In genomic region chr8:89017891-89018290, GRCm38 (mm10) we compare ENCODE assay signal across 14 mouse cellular contexts.
"Had no signal": no experiment of that assay in that cellular context is flagged by ENCODE, and none has a peak within 500 bp of the region (broad histone marks: within the 10 kb centered on the region; RNA-seq: fewer than 3 reads in every experiment).

No protein-coding gene starts in this region.

- H3K27me3 ChIP-seq: liver, embryonic 12.5 days; liver, embryonic 15.5 days had no signal

- ATAC-seq: intestine, postnatal 0 days; liver, embryonic 12.5 days had no signal

- H3K9ac ChIP-seq: limb, embryonic 13.5 days; liver, embryonic 12.5 days; liver, embryonic 15.5 days had no signal

- H3K4me2 ChIP-seq: limb, embryonic 13.5 days; liver, embryonic 12.5 days; liver, embryonic 15.5 days; midbrain, embryonic 11.5 days had no signal

- H3K36me3 ChIP-seq: limb, embryonic 10.5 days; limb, embryonic 13.5 days; liver, embryonic 12.5 days; liver, embryonic 15.5 days had no signal

- H3K9me3 ChIP-seq: limb, embryonic 10.5 days; limb, embryonic 13.5 days; liver, embryonic 12.5 days; liver, embryonic 15.5 days had no signal

- H3K27ac ChIP-seq: kidney, postnatal 0 days; layer of hippocampus, adult 2 months; limb, embryonic 10.5 days; limb, embryonic 13.5 days; liver, embryonic 12.5 days; liver, embryonic 15.5 days had no signal

- H3K4me3 ChIP-seq: layer of hippocampus, adult 2 months; limb, embryonic 10.5 days; limb, embryonic 13.5 days; liver, embryonic 12.5 days; liver, embryonic 15.5 days had no signal

- DNase-seq: layer of hippocampus, adult 9-11 months; liver; midbrain, embryonic 14.5 days; thymus, adult 2 months; thymus, postnatal 14 days; thymus, postnatal 4 days had no signal
